Mouse (Mus musculus) thymus, adult 2 months (tissue): ENCODE results near the gene Tex37. TPM values are rescaled to one million over a fixed set of nuclear protein-coding genes. Genes with fewer than 3 reads are reported as not detected.

Source experiments
- DNase-seq: peaks from one replicate; pipeline ENCODE4 v3.0.0; 2021
- H3K27ac ChIP-seq: fragments of 200-500 bp; 2 replicates; pipeline ENCODE4 v1.5.1; 2012; ENCODE audit warnings: low read length, control low read depth; ENCODE audit not compliant: control insufficient read depth, insufficient read depth
- H3K27me3 ChIP-seq: fragments of 200-500 bp; 2 replicates; pipeline ENCODE4 v1.6.1; 2012; ENCODE audit warnings: mild to moderate bottlenecking, low read length, moderate library complexity, mixed read lengths; ENCODE audit not compliant: control insufficient read depth, insufficient read depth
- H3K36me3 ChIP-seq: fragments of 200-500 bp; 2 replicates; pipeline ENCODE4 v1.6.1; 2012; ENCODE audit warnings: mild to moderate bottlenecking, low read length, moderate library complexity; ENCODE audit not compliant: control insufficient read depth, insufficient read depth
- H3K4me1 ChIP-seq: fragments of 200-500 bp; replicated peaks from 2 replicates; pipeline ENCODE4 v1.6.1; 2012; ENCODE audit warnings: low read length; ENCODE audit not compliant: control insufficient read depth, insufficient read depth
- H3K4me3 ChIP-seq: fragments of 200-500 bp; 2 replicates; pipeline ENCODE4 v1.5.1; 2012; ENCODE audit warnings: mild to moderate bottlenecking, low read length, control low read depth, moderate library complexity; ENCODE audit not compliant: control insufficient read depth, insufficient read depth
- CTCF ChIP-seq: fragments of 200-500 bp; IDR thresholded peaks from 2 replicates; pipeline ENCODE4 v1.5.1; 2012; ENCODE audit warnings: mild to moderate bottlenecking, control low read depth, low read length, moderate library complexity, borderline replicate concordance; ENCODE audit not compliant: control insufficient read depth, poor library complexity, insufficient read depth; ENCODE audit errors: extremely low read depth
- POLR2A ChIP-seq: fragments of 200-500 bp; IDR thresholded peaks from 2 replicates; pipeline ENCODE4 v1.6.1; 2012; ENCODE audit warnings: mild to moderate bottlenecking, low read length, control low read depth, moderate library complexity; ENCODE audit not compliant: control insufficient read depth, poor library complexity, insufficient read depth; ENCODE audit errors: extremely low read depth
- WGBS: fragments of 180-500 bp; shearing (Covaris S2); methylation state at CpG from one replicate; pipeline ENCODE4 v1.1.7; 2018; 5-methylcytosine and 5-hydroxymethylcytosine counted together
- polyA plus RNA-seq: library from polyadenylated mRNA; depleted of rRNA; stranded (reverse); fragments of >200 nt; gene quantifications from 2 replicates; pipeline ENCODE4 v1.2.3, GENCODE M21; 2012; rRNA removed

Tex37 gene
- polyA plus RNA-seq, 1 experiment, result 0.26 TPM

- H3K27me3 ChIP-seq, result no peaks in the 10 kb centered on the region
- TF ChIP-seq CTCF (no peak), POLR2A (no peak)
- H3K4me3 ChIP-seq, result no peak overlapping the region
- H3K36me3 ChIP-seq, result peaks cover 6% of the 10 kb centered on the region
- DNase-seq, result no peak
- WGBS, result 93% methylated on average over 7 of the region's 7 CpGs
- peaks cover 3% of the 10 kb centered on the region; the same call in 1 of the 2 replicates for H3K4me1 ChIP-seq
- H3K27ac ChIP-seq, result no peak overlapping the region
Measured at GRCm38 (mm10) chr6:70872570-70872969, 46.2 kb downstream of the Tex37 start.

- Histone ChIP-seq H3K36me3 (peaks cover 6% of the 10 kb centered on the region), H3K4me1 (peaks cover 3% of the 10 kb centered on the region; the same call in 1 of the 2 replicates), H3K27me3 (no peaks in the 10 kb centered on the region), H3K27ac (no peak overlapping the region), H3K4me3 (no peak overlapping the region)
- WGBS, result 91% methylated on average over 10 of the region's 10 CpGs
- no peak for TF ChIP-seq CTCF
- no peak for TF ChIP-seq POLR2A
- no peak for DNase-seq
Measured at GRCm38 (mm10) chr6:70872128-70872527, 46.6 kb downstream of the Tex37 start.

- no peak for DNase-seq
- H3K4me1 ChIP-seq, result peaks cover 3% of the 10 kb centered on the region; the same call in 1 of the 2 replicates
- no peak overlapping the region for H3K4me3 ChIP-seq
- no peaks in the 10 kb centered on the region for H3K27me3 ChIP-seq
- WGBS, result 46% methylated on average over 14 of the region's 14 CpGs
- peaks cover 2% of the 10 kb centered on the region for H3K36me3 ChIP-seq
- H3K27ac ChIP-seq, result no peak overlapping the region
- TF ChIP-seq CTCF (no peak), POLR2A (no peak)
Measured at GRCm38 (mm10) chr6:70871511-70871980, 47.2 kb downstream of the Tex37 start.

GRCm38 (mm10) chr6:70867297-70867696 is 51.4 kb downstream of the Tex37 start:
- no peaks in the 10 kb centered on the region for H3K36me3 ChIP-seq
- 96% methylated on average over 8 of the region's 9 CpGs for WGBS
- no peak for DNase-seq
- no peak overlapping the region for H3K27ac ChIP-seq
- H3K4me1 ChIP-seq, result peaks cover 19% of the 10 kb centered on the region
- no peaks in the 10 kb centered on the region for H3K27me3 ChIP-seq
- no peak for TF ChIP-seq POLR2A
- no peak for TF ChIP-seq CTCF
- no peak overlapping the region for H3K4me3 ChIP-seq

GRCm38 (mm10) chr6:70866761-70867160 is 52.0 kb downstream of the Tex37 start:
- Histone ChIP-seq H3K4me3 (no peak overlapping the region), H3K27me3 (no peaks in the 10 kb centered on the region), H3K27ac (no peak overlapping the region), H3K36me3 (no peaks in the 10 kb centered on the region), H3K4me1 (peaks cover 23% of the 10 kb centered on the region)
- no peak for TF ChIP-seq POLR2A
- TF ChIP-seq CTCF, result no peak
- no peak for DNase-seq
- 93% methylated on average over 5 of the region's 5 CpGs for WGBS

GRCm38 (mm10) chr6:70864285-70864684 is 54.4 kb downstream of the Tex37 start:
- Histone ChIP-seq H3K4me1 (peaks cover 19% of the 10 kb centered on the region), H3K36me3 (peaks cover 8% of the 10 kb centered on the region), H3K27me3 (no peaks in the 10 kb centered on the region), H3K4me3 (no peak overlapping the region), H3K27ac (no peak overlapping the region)
- DNase-seq, result no peak
- no peak for TF ChIP-seq POLR2A
- no peak for TF ChIP-seq CTCF
- WGBS, result 79% methylated on average over 6 of the region's 6 CpGs

Other genes with a start within 250 kb of the Tex37 start
- gene Rpia, start 126.7 kb downstream of the Tex37 start, polyA plus RNA-seq, result 15.7 and 20.0 TPM in 2 replicates
- 25.9 and 33.0 TPM in 2 replicates for gene Eif2ak3, start 74.4 kb downstream of the Tex37 start, polyA plus RNA-seq
- 0.08 TPM in 1 of 2 replicates, not detected in the other for gene Foxi3, start 37.6 kb upstream of the Tex37 start, polyA plus RNA-seq
- gene Thnsl2, start 225.5 kb upstream of the Tex37 start, polyA plus RNA-seq, result 3.9 and 4.6 TPM in 2 replicates